Mouse (Mus musculus): ENCODE data around the gene Praf2. TPM values are rescaled to one million over a fixed set of nuclear protein-coding genes. Genes with fewer than 3 reads are reported as not detected.
"Not testable (repeated sequence)": the region's sequence is repeated elsewhere in the genome, so short reads cannot be mapped to it uniquely, and the experiment has no call there.

The Praf2 gene
- polyA plus RNA-seq (2012; rRNA removed) = 28.5 and 28.9 TPM in 2 replicates

GRCm38 (mm10) chrX:7728215-7728921 is at the start of gene Praf2:
Gene Praf2 (plus strand): TSS chrX:7728439.
- DNase-seq (ENCODE audit: low read depth, low spot score) = peak; percentile 69

GRCm38 (mm10) chrX:7678986-7679385 is 49.3 kb upstream of the Praf2 start:
- DNase-seq (ENCODE audit: low read depth, low spot score) = no peak
- 26% methylated on average over 3 of the region's 3 CpGs for WGBS

More at GRCm38 (mm10) chrX:7728215-7728921, at the start of gene Praf2:
- 15% methylated on average over 42 of the region's 42 CpGs for WGBS

- WGBS = 16% methylated on average over 27 of the region's 27 CpGs
- no peak for DNase-seq (ENCODE audit: low read depth, low spot score)
Measured at GRCm38 (mm10) chrX:7679405-7680056, 48.7 kb upstream of the Praf2 start.

- no peak for DNase-seq (ENCODE audit: low read depth, low spot score)
- 19% methylated on average over 12 of the region's 12 CpGs for WGBS
Measured at GRCm38 (mm10) chrX:7680057-7680412, 48.2 kb upstream of the Praf2 start.

GRCm38 (mm10) chrX:7680864-7681263 is 47.4 kb upstream of the Praf2 start, which contains the start of gene Magix:
Gene Magix (minus strand): TSS chrX:7681251.
- WGBS = 65% methylated on average over 14 of the region's 14 CpGs
- DNase-seq (ENCODE audit: low read depth, low spot score) = no peak

GRCm38 (mm10) chrX:7688321-7688720 is 39.9 kb upstream of the Praf2 start:
- no peak for DNase-seq (ENCODE audit: low read depth, low spot score)
- WGBS = 86% methylated on average over 2 of the region's 2 CpGs

- WGBS = 59% methylated on average over 3 of the region's 3 CpGs
- DNase-seq (ENCODE audit: low read depth, low spot score) = no peak
Measured at GRCm38 (mm10) chrX:7690486-7690885, 37.8 kb upstream of the Praf2 start.

GRCm38 (mm10) chrX:7692862-7693261 is 35.4 kb upstream of the Praf2 start:
- 38% methylated on average over 4 of the region's 4 CpGs for whole genome bisulfite sequencing
- no peak for DNase-seq (ENCODE audit: low read depth, low spot score)

GRCm38 (mm10) chrX:7696520-7696919 is 31.7 kb upstream of the Praf2 start:
- DNase-seq (ENCODE audit: low read depth, low spot score) = no peak
- WGBS = 26% methylated on average over 6 of the region's 6 CpGs

GRCm38 (mm10) chrX:7696954-7697381 is 31.3 kb upstream of the Praf2 start, which contains the start of gene Gpkow:
Gene Gpkow (plus strand): TSS chrX:7697131.
- WGBS = 17% methylated on average over 33 of the region's 33 CpGs
- peak; percentile 75 for DNase-seq (ENCODE audit: low read depth, low spot score)

- DNase-seq (ENCODE audit: low read depth, low spot score) = not testable (repeated sequence)
- 15% methylated on average over 6 of the region's 12 CpGs for WGBS
Measured at GRCm38 (mm10) chrX:7713764-7714134, 14.5 kb upstream of the Praf2 start.

- WGBS = 14% methylated on average over 40 of the region's 60 CpGs
- DNase-seq (ENCODE audit: low read depth, low spot score) = peak; percentile 64
Measured at GRCm38 (mm10) chrX:7714135-7714899, 13.9 kb upstream of the Praf2 start, which contains the start of gene Wdr45. Gene Wdr45 (plus strand): TSS chrX:7714333.

- WGBS = 64% methylated on average over 1 of the region's 1 CpGs
- not testable (repeated sequence) for DNase-seq (ENCODE audit: low read depth, low spot score)
Measured at GRCm38 (mm10) chrX:7716058-7716457, 12.2 kb upstream of the Praf2 start.

- WGBS = 20% methylated on average over 22 of the region's 22 CpGs
Measured at GRCm38 (mm10) chrX:7721514-7722281, 6.5 kb upstream of the Praf2 start, which contains the start of gene Gm45208. Gene Gm45208 (plus strand): TSS chrX:7722245.

GRCm38 (mm10) chrX:7722282-7722611 is 6.0 kb upstream of the Praf2 start:
- DNase-seq (ENCODE audit: low read depth, low spot score) = no peak
- WGBS = 15% methylated on average over 11 of the region's 11 CpGs

More at GRCm38 (mm10) chrX:7721514-7722281, 6.5 kb upstream of the Praf2 start, which contains the start of gene Gm45208:
- no peak for DNase-seq (ENCODE audit: low read depth, low spot score)

- WGBS = 15% methylated on average over 4 of the region's 4 CpGs
- DNase-seq (ENCODE audit: low read depth, low spot score) = no peak
Measured at GRCm38 (mm10) chrX:7722691-7723090, 5.5 kb upstream of the Praf2 start.

- 82% methylated on average over 7 of the region's 7 CpGs for WGBS
- DNase-seq (ENCODE audit: low read depth, low spot score) = no peak
Measured at GRCm38 (mm10) chrX:7724135-7724534, 4.1 kb upstream of the Praf2 start.

GRCm38 (mm10) chrX:7725841-7726240 is 2.4 kb upstream of the Praf2 start:
- WGBS = 90% methylated on average over 12 of the region's 12 CpGs
- DNase-seq (ENCODE audit: low read depth, low spot score) = no peak

GRCm38 (mm10) chrX:7727176-7727575 is 1.1 kb upstream of the Praf2 start:
- DNase-seq (ENCODE audit: low read depth, low spot score) = no peak
- WGBS = 82% methylated on average over 13 of the region's 13 CpGs

- 24% methylated on average over 4 of the region's 4 CpGs for WGBS
- no peak for DNase-seq (ENCODE audit: low read depth, low spot score)
Measured at GRCm38 (mm10) chrX:7728922-7729265, 655 bp downstream of the Praf2 start.
